Mouse (Mus musculus) hindlimb bud, embryonic 11.5 days (tissue): ENCODE measurements around the gene Traf5.

Experiments used
- DNase-seq: peaks from one replicate; pipeline ENCODE4 v3.0.0-alpha.2; 2012; ENCODE audit warnings: low read depth, low spot score; ENCODE audit errors: extremely low spot score

The Traf5 gene

DNA sequence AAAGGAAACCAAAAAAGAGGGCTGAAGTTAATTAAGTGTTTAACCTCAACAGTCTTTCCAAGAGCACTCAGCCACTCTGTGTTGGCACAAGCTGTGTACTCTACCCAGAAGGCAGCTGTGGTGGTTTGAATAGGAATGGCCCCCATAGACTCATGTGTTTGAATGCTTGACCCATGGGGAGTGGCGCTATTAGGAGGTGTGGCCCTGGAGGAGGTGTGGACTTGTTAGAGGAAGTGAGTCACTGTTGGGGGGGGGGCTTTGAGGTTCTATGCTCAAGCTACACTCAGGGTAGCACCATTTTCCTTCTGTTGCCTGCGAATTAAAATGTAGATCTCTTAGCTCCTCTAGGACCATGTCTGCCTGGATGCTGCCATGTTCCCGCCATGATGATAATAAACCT is 25.4 kb downstream of the Traf5 start:
- DNase-seq, result no peak

- DNase-seq, result no peak
These were observed 29.0 kb downstream of the Traf5 start for GRCm38 (mm10) chr1:192063209-192063946.

GRCm38 (mm10) chr1:192062682-192063081 is 29.7 kb downstream of the Traf5 start:
- DNase-seq, result no peak

GRCm38 (mm10) chr1:192061666-192062306 is 30.6 kb downstream of the Traf5 start:
- DNase-seq, result no peak

DNA sequence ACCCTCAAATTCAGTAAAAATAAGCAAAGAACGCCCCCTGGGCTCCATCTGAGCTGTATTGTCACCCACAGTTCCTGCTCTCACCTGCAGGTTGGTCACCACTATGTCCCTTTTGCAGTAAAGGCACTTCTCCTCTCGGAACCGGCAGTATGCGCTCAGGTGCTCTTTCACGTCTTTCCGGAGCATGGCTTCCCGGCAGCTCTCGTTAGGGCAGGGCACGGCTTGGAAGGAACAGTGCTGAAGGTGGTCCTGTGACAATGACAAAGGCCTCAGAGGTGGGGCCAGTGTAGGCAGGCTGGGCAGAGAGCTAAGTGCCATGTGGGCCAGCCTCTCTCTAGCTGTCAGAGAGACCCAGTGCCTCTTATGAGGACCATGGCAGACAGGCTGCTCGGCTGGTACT is 33.4 kb downstream of the Traf5 start:
- no peak for DNase-seq

- DNase-seq, result no peak
These were observed 38.6 kb downstream of the Traf5 start for GRCm38 (mm10) chr1:192053726-192054125.

DNA sequence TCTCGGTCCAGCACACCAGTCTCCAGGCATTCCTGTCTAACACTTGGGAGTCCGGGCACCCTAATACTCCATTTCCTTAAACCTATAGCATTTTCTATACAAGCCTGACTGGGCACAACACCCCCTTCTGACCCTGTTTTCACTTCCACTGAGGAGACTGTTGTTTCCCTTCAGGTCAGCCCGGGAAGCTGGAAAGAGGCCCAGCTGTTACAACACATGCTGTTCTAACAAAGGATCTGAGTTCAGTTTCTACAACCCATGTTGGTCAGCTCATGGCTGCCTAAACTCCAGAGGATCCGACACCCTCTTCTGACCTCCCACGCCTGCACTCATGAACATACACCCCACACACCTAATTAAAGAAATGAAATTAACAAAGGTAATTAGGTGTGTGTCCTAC is 39.4 kb downstream of the Traf5 start:
- no peak for DNase-seq

DNA sequence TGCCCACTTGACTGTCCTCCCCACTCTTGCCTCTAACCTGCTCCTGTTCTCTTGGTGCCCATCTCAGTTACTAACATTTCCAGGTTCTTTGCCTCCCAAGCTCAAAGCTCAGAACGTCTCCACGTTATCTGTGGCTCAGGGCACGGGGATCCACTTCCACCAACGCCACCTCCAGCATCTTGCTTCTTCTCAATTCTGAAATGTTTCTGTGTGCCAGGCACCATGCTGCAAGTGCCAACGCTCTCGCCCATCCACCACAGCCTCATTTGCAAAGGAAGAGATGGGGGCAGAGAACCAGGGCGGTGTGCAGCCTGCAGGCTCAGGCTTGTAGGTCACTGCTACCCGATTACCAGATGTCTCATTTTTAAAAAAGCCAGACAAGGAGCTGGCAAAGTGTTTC is 39.9 kb downstream of the Traf5 start:
- DNase-seq, result no peak

- DNase-seq, result no peak
These were observed 93.3 kb downstream of the Traf5 start for GRCm38 (mm10) chr1:191999022-191999421.

GRCm38 (mm10) chr1:191996621-191997185 is 95.7 kb downstream of the Traf5 start:
- DNase-seq, result no peak

DNA sequence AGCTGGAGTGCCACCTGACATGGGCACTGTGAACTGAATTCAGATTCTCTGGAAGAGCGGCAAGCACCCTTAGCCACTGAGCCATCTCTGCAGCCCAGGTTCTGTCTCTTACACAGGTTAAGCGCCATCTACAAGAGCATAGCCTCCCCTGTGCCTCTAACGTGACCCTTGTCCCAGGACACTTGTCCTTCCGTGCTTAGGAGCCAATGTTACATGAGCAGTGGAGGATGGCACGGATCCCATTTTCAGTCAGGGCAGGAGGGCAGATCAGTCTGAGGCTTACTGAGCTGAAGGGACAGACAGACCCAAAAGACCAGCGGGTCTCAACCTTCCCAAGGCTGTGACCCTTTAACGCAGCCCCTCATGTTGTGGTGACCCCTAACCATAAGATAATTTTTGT is 96.4 kb downstream of the Traf5 start:
- no peak for DNase-seq

DNA sequence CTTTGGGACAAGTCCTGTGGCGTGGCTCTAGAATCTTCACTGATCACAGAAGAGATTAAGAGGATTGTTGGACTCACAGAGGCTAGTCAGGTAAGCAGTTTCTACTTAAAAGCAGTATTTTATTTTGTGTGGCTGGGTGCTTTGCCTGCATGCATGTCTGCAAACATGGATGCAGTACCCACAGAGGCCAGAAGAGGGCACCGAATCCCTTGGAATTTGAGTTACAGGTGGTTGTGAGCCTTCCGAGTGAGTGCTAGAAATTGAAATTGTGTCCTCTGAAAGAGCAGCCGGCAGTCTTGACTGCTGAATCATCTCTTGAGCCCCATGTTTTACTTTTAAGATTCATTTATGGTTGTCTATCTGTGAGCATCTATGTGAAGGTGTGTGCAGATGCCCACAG is 96.9 kb downstream of the Traf5 start:
- DNase-seq, result no peak

DNA sequence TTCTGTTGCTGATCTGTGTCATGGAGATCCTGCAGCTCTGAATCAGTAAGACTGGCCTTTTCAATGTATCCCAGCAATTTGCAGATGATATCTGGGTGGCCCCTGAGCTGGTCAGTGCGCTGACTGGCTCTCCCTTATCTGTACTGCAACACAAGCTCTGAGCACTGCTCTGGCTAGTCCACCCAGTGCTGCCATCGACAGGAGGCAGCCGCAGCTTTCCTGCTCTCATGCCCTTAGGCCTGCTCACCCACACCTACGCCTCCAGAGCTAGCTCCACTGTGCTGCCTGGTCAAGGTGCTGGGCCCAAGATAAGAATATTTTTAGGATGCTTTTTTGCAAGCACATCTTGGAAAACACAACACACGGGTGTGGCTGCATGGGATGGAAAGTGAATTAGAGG is 97.9 kb downstream of the Traf5 start:
- no peak for DNase-seq

DNA sequence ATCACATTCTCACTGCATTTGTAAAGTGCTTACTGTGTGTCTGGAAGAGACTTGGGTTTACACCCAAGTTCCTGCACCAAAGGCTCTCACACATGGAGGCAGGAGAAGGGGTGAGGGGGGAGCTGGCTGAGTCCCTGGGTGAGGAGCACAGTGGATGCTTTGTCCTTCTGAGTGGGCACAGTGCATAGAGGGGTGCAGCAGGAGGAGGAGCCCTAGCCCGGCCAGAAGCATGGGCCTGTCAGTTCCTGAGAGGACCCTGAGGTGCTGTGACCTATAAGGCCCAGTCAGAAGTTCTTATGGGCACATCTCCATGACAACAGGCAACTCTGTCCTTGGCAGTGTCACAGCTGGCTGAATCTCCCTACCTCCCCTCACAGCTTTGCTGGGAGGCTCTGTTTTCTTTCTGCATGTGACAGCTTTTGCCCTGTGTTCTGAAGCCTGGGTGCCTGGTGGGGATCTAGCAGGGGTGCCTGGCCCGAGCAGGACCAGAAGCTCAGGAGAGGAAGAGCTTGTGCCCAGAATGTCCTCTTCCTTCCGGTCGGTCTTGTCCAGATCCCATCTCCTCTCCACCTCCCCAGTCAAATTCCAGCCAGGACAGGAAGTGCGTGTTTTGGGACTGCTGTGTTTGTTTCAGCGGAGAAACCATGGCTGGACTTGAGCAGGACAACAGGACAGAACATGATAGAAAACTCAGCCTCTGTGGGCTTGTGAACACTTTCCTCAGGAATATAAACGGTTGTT is 100.1 kb downstream of the Traf5 start:
- no peak for DNase-seq

- peak; percentile 46 for DNase-seq
These were observed 102.4 kb downstream of the Traf5 start for GRCm38 (mm10) chr1:191989994-191990393.

DNA sequence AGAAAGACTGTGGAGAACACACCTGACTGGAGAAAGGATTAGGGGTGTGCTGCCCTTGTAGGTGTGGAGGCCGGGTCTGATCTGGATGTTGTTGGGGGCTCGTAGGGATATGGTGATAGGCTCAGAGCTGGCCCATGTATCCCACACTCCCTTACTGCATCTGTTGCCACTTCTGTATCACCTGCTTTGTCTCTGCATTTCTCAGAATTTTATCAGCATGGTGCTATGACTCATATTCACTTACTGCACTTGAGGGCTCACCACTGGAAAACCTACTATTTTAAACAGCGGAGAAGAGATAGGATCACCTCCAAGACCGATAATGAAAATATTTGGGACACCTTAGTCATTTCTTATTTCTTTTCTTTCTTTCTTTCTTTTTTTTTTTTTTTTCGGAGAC is 103.3 kb downstream of the Traf5 start:
- DNase-seq, result no peak

DNA sequence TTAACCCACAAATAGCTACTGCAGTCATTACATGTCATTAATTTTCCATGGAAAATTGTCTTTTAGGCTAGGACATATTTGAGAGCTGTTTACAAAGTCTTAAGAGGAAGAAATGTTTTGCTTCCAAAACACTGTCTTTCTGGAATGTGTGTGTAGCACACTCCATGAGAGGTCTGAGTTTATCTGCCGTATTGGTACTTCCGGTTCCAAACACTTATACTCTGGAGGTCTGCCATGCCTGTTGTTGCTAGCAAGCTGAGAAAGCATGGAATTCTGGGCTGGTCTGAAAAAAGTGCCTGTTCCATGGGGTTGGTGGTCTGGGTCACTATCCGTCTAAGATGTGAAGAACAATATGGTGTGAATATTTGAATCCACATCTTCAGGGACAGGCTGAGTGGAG is 103.7 kb downstream of the Traf5 start:
- DNase-seq, result no peak

- no peak for DNase-seq
These were observed 104.9 kb downstream of the Traf5 start for GRCm38 (mm10) chr1:191987481-191987769.

DNA sequence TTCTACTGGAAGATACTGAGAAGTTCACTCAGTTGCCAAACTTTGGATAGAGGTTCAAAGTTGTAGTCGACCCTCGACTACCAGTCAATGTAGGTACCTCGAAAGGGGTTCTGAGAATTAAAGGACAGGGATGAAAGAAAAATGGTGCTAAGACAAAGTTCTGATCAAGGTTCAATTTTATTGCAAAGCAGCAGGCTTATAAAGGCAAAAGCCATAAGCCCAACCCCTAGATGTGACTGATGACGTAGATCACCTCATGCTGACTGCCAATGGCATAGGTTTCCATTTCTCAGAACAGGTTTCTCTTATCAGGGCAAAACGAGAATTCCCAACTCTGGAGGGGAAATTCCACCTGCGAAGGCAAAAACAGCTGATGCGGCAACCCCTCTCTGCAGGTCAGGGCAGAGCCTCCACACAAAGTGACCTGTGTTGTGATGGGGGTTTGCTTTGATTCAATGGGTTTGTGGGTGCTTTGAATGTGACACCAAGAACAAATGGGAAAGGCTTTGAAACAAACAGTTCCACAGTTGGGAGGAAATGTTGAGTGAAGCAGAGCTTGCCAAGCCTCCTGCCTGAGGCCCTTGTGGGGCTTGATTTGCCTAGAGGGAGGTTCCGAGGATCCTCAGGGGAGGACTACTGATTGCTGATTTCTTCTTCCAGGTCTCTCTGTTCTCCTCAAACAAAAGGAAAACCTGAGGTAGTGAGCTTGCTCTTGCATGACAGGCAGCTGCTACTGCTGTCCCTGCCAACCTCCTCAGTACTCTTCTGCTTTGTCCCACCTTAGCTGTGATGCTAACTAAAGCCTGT is 105.5 kb downstream of the Traf5 start:
- DNase-seq, result no peak

DNA sequence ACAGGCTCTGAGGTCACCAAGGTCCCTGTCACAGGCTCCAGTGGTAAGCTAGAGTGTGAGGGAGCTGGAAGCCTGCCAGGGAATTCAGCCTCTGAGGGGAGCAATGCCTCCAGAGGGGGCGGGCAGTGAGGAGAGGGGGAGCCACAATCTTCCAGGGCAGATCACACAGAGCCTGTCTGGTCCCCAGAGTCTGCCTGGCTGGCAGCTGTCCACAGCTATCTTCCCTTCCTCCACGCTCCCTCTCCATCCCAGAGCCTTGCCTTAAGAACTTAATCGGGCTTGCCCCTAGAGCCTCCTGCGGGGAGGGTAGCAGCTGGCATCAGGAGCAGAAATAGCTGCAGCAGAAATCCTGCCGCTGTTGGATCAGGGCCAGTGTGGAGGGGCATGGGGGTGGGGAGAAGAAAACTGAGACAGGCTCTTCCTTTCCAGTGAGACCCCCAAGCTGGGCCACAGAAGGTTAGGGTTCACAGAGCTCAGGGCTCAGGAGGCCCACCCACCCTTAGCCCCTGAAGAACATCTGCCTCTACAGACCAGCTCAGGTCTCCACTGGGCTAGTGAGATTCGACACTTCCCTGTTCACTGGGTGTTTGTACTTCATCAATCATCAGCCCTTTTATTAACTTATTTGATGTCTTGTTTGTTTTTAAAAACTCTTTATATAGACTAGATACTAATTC is 110.8 kb downstream of the Traf5 start:
- DNase-seq, result no peak

DNA sequence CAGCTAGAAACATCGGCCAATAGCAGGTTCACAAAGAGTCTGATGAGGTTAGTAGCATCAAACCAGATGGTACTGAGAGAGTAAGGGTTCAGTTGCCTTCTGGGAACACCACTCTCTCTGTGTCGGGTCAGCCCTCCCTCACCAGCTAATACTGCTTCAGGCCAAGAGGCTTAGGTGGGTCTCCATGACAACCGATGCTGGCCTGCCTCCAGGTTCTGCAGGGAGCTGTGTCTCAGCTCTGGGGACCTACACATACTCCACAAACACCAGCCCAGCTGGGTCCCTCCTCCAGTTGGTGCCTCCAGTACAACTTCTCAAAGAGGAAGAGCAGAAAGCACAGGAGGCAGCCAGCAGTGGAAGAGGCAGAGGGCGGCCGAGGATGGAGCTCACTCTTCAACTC is 115.2 kb downstream of the Traf5 start, which contains the start of gene Rd3:
Gene Rd3 (plus strand): TSS at position 184 of the 400 bp plus-strand sequence.
- DNase-seq, result no peak
